Mouse (Mus musculus) hindbrain, postnatal 0 days (tissue): Measurements from ENCODE around the gene Nudt17. TPM values are rescaled to one million over a fixed set of nuclear protein-coding genes. Genes with fewer than 3 reads are reported as not detected.

Experiments used
- ATAC-seq: fragments of 200-750 bp; cut with Nextera tagmentation; 2 replicates; pipeline ENCODE4 v1.8.0; 2017; ENCODE audit warnings: mild to moderate bottlenecking, moderate TSS enrichment, moderate library complexity
- DNase-seq: peaks from one replicate; pipeline ENCODE4 v3.0.0-alpha.2; 2015; ENCODE audit warnings: low spot score
- H3K27ac ChIP-seq: fragments of 300-500 bp; sonication (generic); 2 replicates; pipeline ENCODE4 v1.5.1; 2014; ENCODE audit warnings: mild to moderate bottlenecking
- H3K27me3 ChIP-seq: fragments of 300-500 bp; sonication (generic); 2 replicates; pipeline ENCODE4 v1.6.1; 2014; ENCODE audit warnings: low read length, mixed read lengths; ENCODE audit not compliant: insufficient read depth
- H3K36me3 ChIP-seq: fragments of 300-500 bp; sonication (generic); 2 replicates; pipeline ENCODE4 v1.6.1; 2014; ENCODE audit warnings: low read length, mixed read lengths; ENCODE audit not compliant: insufficient read depth
- H3K4me1 ChIP-seq: fragments of 300-500 bp; sonication (generic); 2 replicates; pipeline ENCODE4 v1.6.1; 2014; ENCODE audit warnings: antibody characterized with exemption, low read length, mixed read lengths; ENCODE audit not compliant: insufficient read depth
- H3K4me2 ChIP-seq: fragments of 300-500 bp; sonication (generic); 2 replicates; pipeline ENCODE4 v1.6.1; 2014; ENCODE audit warnings: low read depth, mild to moderate bottlenecking, low read length, moderate library complexity, mixed read lengths
- H3K4me3 ChIP-seq: fragments of 300-500 bp; sonication (generic); 2 replicates; pipeline ENCODE4 v1.5.1; 2014; ENCODE audit warnings: low read length
- H3K9ac ChIP-seq: fragments of 300-500 bp; sonication (generic); replicated peaks from 2 replicates; pipeline ENCODE4 v1.6.1; 2014; ENCODE audit warnings: mild to moderate bottlenecking, low read length, moderate library complexity, mixed read lengths
- H3K9me3 ChIP-seq: fragments of 300-500 bp; sonication (generic); 2 replicates; pipeline ENCODE4 v1.6.1; 2016; ENCODE audit warnings: low read length, mixed read lengths
- CTCF ChIP-seq: IDR thresholded peaks from 2 replicates; pipeline ENCODE4 v1.5.1; 2016; ENCODE audit warnings: antibody characterized with exemption, control low read depth, low read depth
- WGBS: fragments of 180-500 bp; shearing (Covaris S2); extraction: QIAGEN DNeasy Blood & Tissue Kit; methylation state at CpG from one replicate; pipeline ENCODE4 v1.1.7; 2014; 5-methylcytosine and 5-hydroxymethylcytosine counted together
- polyA plus RNA-seq: library from polyadenylated mRNA; unstranded; fragments of >200 nt; fragmentation: Nextera tagmentation; extraction: Ambion mirVana; gene quantifications from 2 replicates; pipeline ENCODE4 v1.2.1, GENCODE M21; 2015
- total RNA-seq: library from RNA; depleted of rRNA; stranded (reverse); fragments of >200 nt; gene quantifications from 2 replicates; pipeline ENCODE4 v1.2.3, GENCODE M21; 2014

The Nudt17 gene
- total and polyA plus RNA-seq, 2 experiments from 2014 or later, result 13.0 to 17.8 TPM

- Histone ChIP-seq H3K36me3 (0 out of 2 replicates have a peak, but pooled peaks cover 5% of the 10 kb centered on the region), H3K27ac (peak overlapping the region; percentile 89), H3K27me3 (no peaks in the 10 kb centered on the region), H3K4me1 (peaks cover 10% of the 10 kb centered on the region; the same call in 1 of the 2 replicates), H3K9me3 (no peaks in the 10 kb centered on the region), H3K9ac (peak overlapping the region; percentile 78), H3K4me2 (peak overlapping the region; percentile 69), H3K4me3 (peak overlapping the region; percentile 80)
- ATAC-seq (no peak; the same call in 1 of the 2 replicates), DNase-seq (peak; percentile 18)
- TF ChIP-seq CTCF, result no peak
- WGBS, result under 1% methylated on average over 42 of the region's 42 CpGs
These were observed 19.7 kb upstream of the Nudt17 start for GRCm38 (mm10) chr3:96727828-96728633.

GRCm38 (mm10) chr3:96727343-96727827, 19.0 kb upstream of the Nudt17 start, which contains the start of the genes Polr3c and Rnf115:
Gene Polr3c (minus strand): TSS chr3:96727628.
Gene Rnf115 (plus strand): TSS chr3:96727664.
- DNase-seq (peak; percentile 96), ATAC-seq (peak; percentile 99)
- Histone ChIP-seq H3K27ac (peak within 1 kb of the TSS; percentile 89), H3K4me1 (peaks cover 10% of the 10 kb centered on the region; the same call in 1 of the 2 replicates), H3K27me3 (no peaks in the 10 kb centered on the region), H3K9me3 (no peaks in the 10 kb centered on the region), H3K4me3 (peak within 1 kb of the TSS; percentile 80), H3K4me2 (peak within 1 kb of the TSS; percentile 69), H3K9ac (peak within 1 kb of the TSS; percentile 78), H3K36me3 (0 out of 2 replicates have a peak, but pooled peaks cover 6% of the 10 kb centered on the region)
- no peak for TF ChIP-seq CTCF
- WGBS, result under 1% methylated on average over 45 of the region's 52 CpGs

- peaks cover 22% of the 10 kb centered on the region; the same call in 1 of the 2 replicates for H3K36me3 ChIP-seq
- H3K27me3 ChIP-seq, result no peaks in the 10 kb centered on the region
- TF ChIP-seq CTCF, result peak; percentile 75
- DNase-seq, result peak; percentile 80
- ATAC-seq, result peak; percentile 74
- WGBS, result 36% methylated on average over 14 of the region's 14 CpGs
- no peaks in the 10 kb centered on the region for H3K4me1 ChIP-seq
- no peak overlapping the region for H3K4me3 ChIP-seq
- no peak overlapping the region for H3K27ac ChIP-seq
- H3K9ac ChIP-seq, result no peak overlapping the region
- H3K4me2 ChIP-seq, result peak overlapping the region; percentile 25; the same call in 1 of the 2 replicates
- no peaks in the 10 kb centered on the region for H3K9me3 ChIP-seq
These were observed 10.8 kb upstream of the Nudt17 start for GRCm38 (mm10) chr3:96719173-96719572.

GRCm38 (mm10) chr3:96715854-96716253, 7.5 kb upstream of the Nudt17 start:
- no peaks in the 10 kb centered on the region for H3K27me3 ChIP-seq
- H3K9ac ChIP-seq, result no peak overlapping the region
- no peaks in the 10 kb centered on the region for H3K9me3 ChIP-seq
- no peak overlapping the region for H3K4me3 ChIP-seq
- TF ChIP-seq CTCF, result no peak
- H3K4me2 ChIP-seq, result no peak overlapping the region
- ATAC-seq, result no peak
- 88% methylated on average over 2 of the region's 2 CpGs for WGBS
- no peak for DNase-seq
- H3K27ac ChIP-seq, result no peak overlapping the region
- no peaks in the 10 kb centered on the region for H3K4me1 ChIP-seq
- peaks cover 44% of the 10 kb centered on the region for H3K36me3 ChIP-seq

- 93% methylated on average over 5 of the region's 5 CpGs for WGBS
- H3K36me3 ChIP-seq, result peaks cover 54% of the 10 kb centered on the region
- no peak for TF ChIP-seq CTCF
These were observed 5.9 kb upstream of the Nudt17 start for GRCm38 (mm10) chr3:96714286-96714685.

GRCm38 (mm10) chr3:96708684-96709064, 312 bp upstream of the Nudt17 start:
- Histone ChIP-seq H3K27ac (no peak overlapping the region), H3K9ac (peak overlapping the region; percentile 63), H3K4me1 (no peaks in the 10 kb centered on the region), H3K4me2 (peak overlapping the region; percentile 96; the same call in 1 of the 2 replicates), H3K4me3 (peak overlapping the region; percentile 52), H3K27me3 (no peaks in the 10 kb centered on the region), H3K36me3 (peaks cover 50% of the 10 kb centered on the region), H3K9me3 (no peaks in the 10 kb centered on the region)
- no peak for DNase-seq
- no peak for TF ChIP-seq CTCF
- ATAC-seq, result peak; percentile 30
- 35% methylated on average over 2 of the region's 2 CpGs for WGBS

More at GRCm38 (mm10) chr3:96714286-96714685, 5.9 kb upstream of the Nudt17 start:
- no peak overlapping the region for H3K4me2 ChIP-seq
- no peak overlapping the region for H3K9ac ChIP-seq
- H3K27me3 ChIP-seq, result no peaks in the 10 kb centered on the region
- H3K27ac ChIP-seq, result no peak overlapping the region
- ATAC-seq, result no peak
- H3K9me3 ChIP-seq, result no peaks in the 10 kb centered on the region
- H3K4me3 ChIP-seq, result no peak overlapping the region
- no peak for DNase-seq
- H3K4me1 ChIP-seq, result no peaks in the 10 kb centered on the region
